Mouse (Mus musculus): ENCODE measurements at regions not wholly inside any gene's neighbourhood (a gene's known extent, or its start where the extent isn't known, plus 50 kb on each side); places are given as distances from the start of the nearest gene placed in this dataset.
"Not testable (repeated sequence)": the region's sequence is repeated elsewhere in the genome, so short reads cannot be mapped to it uniquely, and the experiment has no call there.

DNA sequence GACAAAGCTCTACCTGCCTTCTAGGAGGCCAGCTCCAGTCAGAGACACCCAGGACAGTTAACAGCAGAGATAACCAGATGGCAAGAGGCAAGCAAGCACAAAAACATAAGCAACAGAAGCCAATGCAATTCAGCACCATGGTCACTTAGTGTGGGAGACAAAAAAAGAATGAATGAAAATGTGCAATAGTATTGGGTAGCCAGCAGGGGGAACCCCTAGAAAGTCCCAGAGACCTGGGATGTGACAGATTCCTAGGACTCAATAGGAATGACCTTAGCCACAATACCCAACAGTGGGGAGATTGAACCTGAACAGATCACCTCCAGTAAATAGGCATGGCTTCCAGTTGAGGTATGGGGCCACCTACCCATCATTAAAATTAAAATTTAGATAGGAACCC lies 409.0 kb upstream of the St6gal2 start:
- no peak for DNase-seq (ENCODE audit: low spot score in 2 of 2)

DNA sequence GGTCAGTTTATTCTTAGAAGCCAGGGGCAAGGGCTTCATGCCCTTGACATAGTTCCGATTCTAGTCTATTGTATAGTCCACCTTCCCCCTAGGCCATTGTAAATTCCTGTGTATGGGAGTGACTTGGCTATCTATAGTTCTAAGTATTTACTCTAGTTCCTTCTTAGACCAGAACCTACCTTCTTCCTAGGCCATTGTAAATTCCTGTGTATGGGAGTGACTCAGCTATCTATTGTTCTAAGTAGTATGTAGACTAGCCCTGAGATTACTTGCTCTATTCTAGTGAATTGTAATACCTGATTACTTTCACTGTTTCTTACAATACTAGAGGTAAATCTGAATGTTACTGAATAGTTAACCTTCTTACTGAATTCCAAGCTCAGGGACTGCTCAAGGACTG lies 405.0 kb upstream of the St6gal2 start:
- DNase-seq (ENCODE audit: low spot score in 2 of 2): not testable (repeated sequence)

DNA sequence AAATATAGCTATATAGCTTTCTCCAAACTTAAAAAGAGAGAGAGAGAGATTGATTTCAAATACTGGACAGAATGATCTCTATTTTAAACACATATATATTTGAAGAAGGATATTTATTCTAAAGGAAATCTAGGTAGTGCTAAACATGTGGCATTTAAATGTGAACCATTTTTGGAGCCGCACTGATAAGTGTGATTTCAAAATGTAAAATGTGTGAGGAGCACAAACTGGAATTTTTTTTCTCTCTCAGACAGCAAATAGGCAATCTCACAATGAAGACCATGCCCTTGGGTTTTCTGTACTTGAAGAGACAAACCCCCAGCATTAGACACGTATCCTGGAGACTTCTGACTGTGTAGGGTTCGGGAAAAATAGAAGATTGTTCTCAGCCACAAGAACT lies 376.8 kb upstream of the St6gal2 start:
- DNase-seq (ENCODE audit: low spot score in 2 of 2): peak in 1 of 2 experiments; percentile 20

DNA sequence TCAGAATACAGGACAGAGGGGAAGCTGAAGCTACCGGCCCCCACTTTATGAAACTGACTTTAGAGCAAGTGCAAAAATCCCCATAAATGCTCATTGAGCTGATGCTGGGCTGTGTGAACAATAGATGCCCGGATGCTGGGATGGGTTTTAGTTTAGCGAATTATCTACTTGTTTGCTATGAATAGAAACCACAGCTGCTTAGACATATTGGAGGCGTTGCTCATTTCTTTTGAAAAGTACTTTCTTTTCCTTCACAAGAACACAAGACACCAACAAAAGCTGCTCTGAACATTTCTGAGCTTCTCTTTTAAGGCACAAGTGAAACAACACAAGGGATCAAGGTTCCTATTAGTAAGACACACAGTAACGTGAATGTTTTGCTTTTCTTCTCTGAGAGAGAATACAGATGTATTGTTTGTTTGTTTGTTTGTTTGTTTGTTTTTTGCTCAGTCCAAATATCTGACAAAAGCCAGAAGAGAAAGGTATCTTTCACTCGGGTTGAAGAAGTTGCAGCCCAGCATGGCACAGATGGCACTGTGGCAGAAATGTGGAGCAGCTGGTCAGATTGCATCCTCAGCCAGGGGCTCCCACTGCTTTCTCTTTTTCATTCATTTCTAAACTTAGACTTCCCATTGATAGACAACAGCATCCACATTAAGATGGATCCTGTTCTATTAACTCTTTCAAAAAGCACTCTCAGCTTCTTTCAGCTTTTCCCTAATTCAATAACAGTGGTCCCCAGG lies 361.7 kb upstream of the St6gal2 start:
- peak in 1 of 2 experiments; percentile 45 for DNase-seq (ENCODE audit: low spot score in 2 of 2)

DNA sequence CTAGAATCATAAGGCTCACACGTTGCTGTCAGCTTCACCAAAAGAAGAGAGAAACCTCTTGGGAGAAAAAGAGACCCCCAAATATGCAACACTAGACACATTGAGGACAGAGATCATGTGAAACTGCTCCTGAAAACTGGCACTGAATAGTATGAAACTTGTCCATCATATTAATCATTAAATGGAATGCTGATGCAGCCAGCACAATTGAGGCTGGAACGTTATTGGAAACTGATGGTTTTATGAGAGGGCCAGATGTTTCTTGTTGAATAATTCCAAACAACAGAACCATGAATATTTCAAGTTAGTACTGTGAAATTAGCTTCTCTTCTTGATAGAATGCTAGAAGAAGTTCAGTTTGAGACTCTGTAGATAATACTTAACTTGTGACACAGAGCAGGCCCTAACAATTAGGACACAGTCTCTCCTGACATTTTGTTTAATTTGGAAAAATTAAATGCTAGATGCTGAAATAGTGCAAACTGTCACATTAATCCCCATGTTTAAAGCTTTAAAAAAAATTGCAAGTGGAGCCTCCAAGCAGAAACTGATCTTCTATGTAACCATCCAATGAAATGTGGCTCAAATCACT lies 354.4 kb upstream of the St6gal2 start:
- no peak for DNase-seq (ENCODE audit: low spot score in 2 of 2)

DNA sequence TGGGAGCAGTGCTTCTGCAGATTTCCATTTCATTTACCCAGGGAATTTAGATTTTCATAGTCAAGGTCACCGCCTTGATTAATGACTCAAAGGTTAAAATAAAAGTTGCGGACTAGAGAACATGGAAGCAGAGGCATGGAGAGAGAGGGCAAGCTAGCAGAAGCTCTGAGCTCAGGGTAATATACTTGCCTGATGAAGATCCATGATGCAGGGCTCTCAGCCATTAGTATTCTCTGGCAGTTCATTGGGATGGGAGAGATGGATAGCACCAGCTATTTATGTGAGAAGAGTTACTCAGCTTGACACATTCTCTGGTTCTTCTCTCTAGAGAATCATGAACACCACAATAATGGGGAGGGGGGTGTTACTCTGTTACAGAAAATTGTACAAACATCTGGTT lies 341.7 kb upstream of the St6gal2 start:
- DNase-seq (ENCODE audit: low spot score in 2 of 2): no peak

DNA sequence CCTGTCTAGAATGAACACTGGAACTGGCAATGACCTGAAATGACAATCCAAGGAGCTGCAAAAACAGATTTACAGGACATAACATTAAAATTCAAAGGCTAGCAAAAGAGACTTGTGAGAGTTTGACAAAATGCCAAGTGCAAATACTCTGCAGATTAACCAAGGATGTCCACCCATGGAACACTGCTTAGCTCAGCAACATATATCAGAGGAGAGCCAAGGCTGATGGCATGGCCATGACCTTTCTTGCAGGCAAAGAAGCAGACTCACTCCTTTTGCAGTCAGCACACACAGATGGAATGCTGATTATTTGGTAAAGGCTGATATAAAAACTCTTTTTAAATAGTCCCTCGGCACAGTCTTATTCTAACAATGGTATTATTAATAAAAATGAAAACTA lies 320.3 kb upstream of the St6gal2 start:
- no peak for DNase-seq (ENCODE audit: low spot score in 2 of 2)

DNA sequence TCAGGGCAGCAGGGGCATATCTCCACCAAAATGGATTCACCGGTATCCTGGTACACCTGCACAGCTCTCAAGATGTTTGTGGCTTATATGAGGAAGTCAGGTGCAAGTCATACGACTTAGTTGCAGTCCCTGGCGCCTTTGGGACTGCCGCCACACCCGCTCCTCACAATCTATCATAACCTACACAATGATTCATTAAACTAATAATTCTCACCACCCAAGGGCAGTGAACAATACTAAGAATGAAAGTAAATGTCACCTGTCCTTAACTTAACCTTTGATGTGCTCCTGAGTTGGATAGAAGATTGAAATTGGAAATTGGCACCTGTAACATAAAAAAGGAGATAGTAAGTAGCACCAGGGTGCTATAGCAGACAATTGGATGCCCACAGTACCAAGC lies 315.1 kb upstream of the St6gal2 start:
- not testable (repeated sequence) for DNase-seq (ENCODE audit: low spot score in 2 of 2)

All from left cerebral cortex, adult 9 months (tissue).